Comparison of ENCODE assay signal across 8 mouse cellular contexts in genomic region chr13:53764613-53765243, GRCm38 (mm10).
DNase-seq lines count a peak whose midpoint lies in the region; ATAC-seq and TF ChIP-seq lines count a peak whose summit lies in the region.

No protein-coding gene starts in this region.

- TF ChIP-seq POLR2A in limb, embryonic 14.5 days (IDR thresholded peaks at IDR 0.05; ENCODE audit: borderline replicate concordance, extremely low read depth, insufficient read depth, insufficient read length), result no peak
- no peak for TF ChIP-seq POLR2A in olfactory bulb, adult 2 months (IDR thresholded peaks at IDR 0.05; ENCODE audit: insufficient read depth, low read depth, low read length)

- DNase-seq in A20 (ENCODE audit: low read depth, low spot score) (peak; percentile 52), WW6 (ENCODE audit: low read depth, low spot score) (peak; percentile 38)
- peak; percentile 67 for DNase-seq in limb, embryonic 14.5 days (ENCODE audit: low spot score)

- no peaks in the 10 kb centered on the region for H3K36me3 ChIP-seq in kidney, embryonic 14.5 days (ENCODE audit: control insufficient read depth, insufficient read depth, low read length)
- no peaks in the 10 kb centered on the region for H3K36me3 ChIP-seq in limb, embryonic 14.5 days (ENCODE audit: control insufficient read depth, insufficient read depth, low read length)

- no peaks in the 10 kb centered on the region for H3K9me3 ChIP-seq in kidney, embryonic 14.5 days (ENCODE audit: control insufficient read depth, low read length)
- no peaks in the 10 kb centered on the region for H3K9me3 ChIP-seq in limb, embryonic 14.5 days (ENCODE audit: control insufficient read depth, low read length)

- H3K27me3 ChIP-seq in kidney, embryonic 14.5 days (ENCODE audit: control insufficient read depth, insufficient read depth, low read length), result no peaks in the 10 kb centered on the region; the same call in none of the 2 replicates
- H3K27me3 ChIP-seq in limb, embryonic 14.5 days (ENCODE audit: control insufficient read depth, insufficient read depth, low read length), result peaks cover 2% of the 10 kb centered on the region; the same call in 1 of the 2 replicates

- 21% methylated on average over 13 of the region's 13 CpGs for whole genome bisulfite sequencing in kidney, embryonic 14.5 days
- 20% methylated on average over 13 of the region's 13 CpGs for WGBS in limb, embryonic 14.5 days
- 25% methylated on average over 13 of the region's 13 CpGs for WGBS in olfactory bulb, adult 2 months

- TF ChIP-seq CTCF in olfactory bulb, adult 2 months (IDR thresholded peaks at IDR 0.05; ENCODE audit: insufficient read depth, low read depth, low read length), result peak; percentile 52; the same call in 1 of the 2 replicates

- H3K4me3 ChIP-seq in kidney, embryonic 14.5 days (ENCODE audit: low read length), result no peak overlapping the region
- H3K4me3 ChIP-seq in limb, embryonic 14.5 days (replicated peaks; ENCODE audit: low read length), result no peak overlapping the region
- no peak overlapping the region for H3K4me3 ChIP-seq in olfactory bulb, adult 2 months (ENCODE audit: insufficient read depth, low read depth, low read length)

- 0 out of 2 replicates have a peak, but pooled peaks have one; percentile 71 for ATAC-seq in common myeloid progenitor, adult 5-6 weeks (replicated peaks; ENCODE audit: low read depth, poor library complexity, severe bottlenecking)
- peak; percentile 55 for ATAC-seq in granulocyte monocyte progenitor cell, adult 5-6 weeks (replicated peaks; ENCODE audit: poor library complexity, severe bottlenecking)
- peak; percentile 55; the same call in 1 of the 2 replicates for ATAC-seq in kidney, embryonic 14.5 days (ENCODE audit: low FRiP score, low TSS enrichment)
- ATAC-seq in limb, embryonic 14.5 days (ENCODE audit: low FRiP score, low read depth), result peak; percentile 67; the same call in 1 of the 2 replicates
- no peak for ATAC-seq in activated CD4-positive, CD25-positive, alpha-beta regulatory T cell, adult 4 months

- no peak overlapping the region for H3K4me2 ChIP-seq in kidney, embryonic 14.5 days (replicated peaks; ENCODE audit: low read depth, low read length)
- no peak overlapping the region for H3K4me2 ChIP-seq in limb, embryonic 14.5 days (replicated peaks; ENCODE audit: low read depth, low read length, severe bottlenecking)

- H3K4me1 ChIP-seq in kidney, embryonic 14.5 days (ENCODE audit: control insufficient read depth, insufficient read depth, low read length), result no peaks in the 10 kb centered on the region
- no peaks in the 10 kb centered on the region for H3K4me1 ChIP-seq in limb, embryonic 14.5 days (ENCODE audit: control insufficient read depth, insufficient read depth, low read length)
- no peaks in the 10 kb centered on the region for H3K4me1 ChIP-seq in olfactory bulb, adult 2 months (ENCODE audit: control insufficient read depth, insufficient read depth, low read length)

- no peak overlapping the region for H3K27ac ChIP-seq in kidney, embryonic 14.5 days (ENCODE audit: low read depth, low read length)
- H3K27ac ChIP-seq in limb, embryonic 14.5 days (replicated peaks; ENCODE audit: low read depth, low read length), result no peak overlapping the region
- no peak overlapping the region for H3K27ac ChIP-seq in olfactory bulb, adult 2 months (ENCODE audit: insufficient read depth, low read depth, low read length)

- no peak overlapping the region for H3K9ac ChIP-seq in kidney, embryonic 14.5 days (ENCODE audit: low read depth, low read length)
- no peak overlapping the region for H3K9ac ChIP-seq in limb, embryonic 14.5 days (ENCODE audit: low read depth, low read length, severe bottlenecking)
